Mouse (Mus musculus) T-helper 17 cell (primary cell): ENCODE measurements around the gene Cap2.

ENCODE experiments used
- in situ Hi-C, 2 experiments: fragments of 300-600 bp; cut with MboI, MseI; formaldehyde crosslinking; loops; 1 replicate in 1 of 2; 2 replicates in 1 of 2; pipeline ENCODE4 v1.15.1; 2025; ENCODE audit warnings: high pct_unique_total_duplicates in 2 of 2

Cap2 gene

DNA sequence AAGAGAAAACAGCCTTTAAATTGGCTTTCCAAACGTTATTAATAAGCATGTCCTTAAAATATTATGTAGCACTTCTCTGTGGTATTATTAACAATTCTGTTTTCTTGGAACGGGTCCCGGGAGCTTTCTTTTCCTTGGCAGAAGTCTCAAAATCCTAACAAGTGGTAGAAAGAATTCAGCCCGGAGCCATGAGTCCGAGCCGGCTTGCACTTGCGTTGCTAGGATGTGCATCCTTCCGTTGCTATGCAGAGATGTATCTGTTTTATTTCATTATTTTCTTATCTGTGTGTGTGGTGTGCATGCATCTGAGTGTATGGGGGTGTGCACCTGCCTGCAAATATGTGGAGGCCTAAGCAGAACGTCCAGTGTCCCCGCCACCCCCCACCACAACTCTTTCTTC, 126.2 kb downstream of the Cap2 start:
- in situ Hi-C loops, result loop anchor here in 1 of 2 experiments (25.0 kb wide), 1 partner anchor 1634 kb away; the partner anchor contains the start of gene Id4

DNA sequence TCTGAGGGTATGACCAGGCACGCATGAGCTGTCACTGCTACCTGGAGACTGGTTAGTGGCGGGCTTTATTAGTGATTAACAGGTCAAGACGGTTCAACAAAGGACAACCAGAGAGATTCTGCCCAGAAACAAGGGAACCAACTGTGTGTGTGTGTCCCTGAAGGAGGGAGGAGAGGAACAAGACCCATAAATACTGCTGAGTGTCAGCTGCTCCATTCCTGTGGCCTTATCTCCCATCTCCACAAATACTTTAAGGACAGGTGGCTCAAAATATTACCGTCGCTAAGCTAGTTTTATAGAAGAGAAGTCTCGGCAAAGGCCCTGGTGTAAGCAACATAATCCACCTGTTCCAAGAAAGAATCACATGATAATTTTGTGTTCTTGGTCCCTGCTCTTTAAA, 127.7 kb downstream of the Cap2 start:
- in situ Hi-C loops, result loop anchor here in 1 of 2 experiments (25.0 kb wide), 1 partner anchor 1633 kb away; the partner anchor contains the start of gene Id4

DNA sequence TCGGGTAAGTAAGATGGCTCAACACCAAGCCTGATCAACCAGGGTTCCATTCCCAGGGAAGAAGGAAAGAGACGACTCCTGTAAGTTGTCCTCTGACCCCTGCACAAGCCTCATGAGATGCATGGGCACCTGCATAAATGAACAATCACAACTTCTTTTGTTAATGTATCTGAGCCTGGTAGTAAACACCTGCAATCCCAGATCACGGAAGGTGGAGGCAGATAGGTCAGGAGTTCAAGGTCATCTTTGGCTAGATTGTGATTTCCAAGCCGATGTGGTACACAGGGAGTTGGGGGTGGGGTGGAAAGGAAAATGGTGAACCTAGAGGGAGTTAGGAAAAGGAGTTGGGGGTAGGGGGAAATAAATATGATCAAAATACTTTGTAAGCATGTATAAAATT, 131.1 kb downstream of the Cap2 start:
- in situ Hi-C loops, result loop anchor here in 1 of 2 experiments (25.0 kb wide), 1 partner anchor 1630 kb away; the partner anchor contains the start of gene Id4

DNA sequence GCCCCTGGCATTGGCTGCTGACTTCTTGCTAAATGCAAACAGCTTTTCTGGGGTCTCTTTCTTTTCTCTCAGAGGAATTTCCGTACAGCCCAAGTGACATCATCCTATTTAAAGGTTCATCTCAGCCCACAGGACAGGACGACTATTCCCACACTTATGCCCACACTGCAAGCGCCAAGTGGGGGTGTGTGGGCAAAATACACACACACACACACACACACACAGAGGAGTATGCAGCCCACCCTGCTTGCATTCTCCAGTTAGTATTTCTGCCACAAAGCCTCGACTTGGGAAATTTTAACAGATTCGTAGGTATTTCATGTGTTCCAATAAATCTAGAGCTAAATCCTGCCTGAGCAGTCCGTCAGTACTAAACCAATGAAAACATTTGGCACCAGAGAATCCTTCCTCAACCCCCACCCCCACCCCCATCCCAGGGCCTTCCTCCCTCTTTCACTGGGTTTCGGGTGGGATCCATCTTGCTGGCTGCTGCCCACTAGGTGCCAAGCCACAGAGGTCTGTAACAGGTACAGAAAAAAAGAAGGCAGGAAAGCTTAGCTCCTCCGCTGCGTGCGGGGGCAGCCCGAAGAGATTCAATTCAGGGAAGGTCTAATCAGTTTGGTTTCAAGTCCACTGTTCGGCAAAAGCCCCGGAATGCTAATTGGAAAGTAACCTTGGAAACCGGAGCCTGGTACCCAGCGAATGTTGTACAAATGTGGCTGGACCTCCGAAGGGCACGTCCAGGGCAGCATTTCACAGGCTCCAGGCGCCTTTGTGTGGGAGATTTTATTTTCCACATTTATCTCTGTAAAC, 131.9 kb downstream of the Cap2 start:
- in situ Hi-C loops, result loop anchor here in 1 of 2 experiments (25.0 kb wide), 1 partner anchor 1629 kb away; the partner anchor contains the start of gene Id4

DNA sequence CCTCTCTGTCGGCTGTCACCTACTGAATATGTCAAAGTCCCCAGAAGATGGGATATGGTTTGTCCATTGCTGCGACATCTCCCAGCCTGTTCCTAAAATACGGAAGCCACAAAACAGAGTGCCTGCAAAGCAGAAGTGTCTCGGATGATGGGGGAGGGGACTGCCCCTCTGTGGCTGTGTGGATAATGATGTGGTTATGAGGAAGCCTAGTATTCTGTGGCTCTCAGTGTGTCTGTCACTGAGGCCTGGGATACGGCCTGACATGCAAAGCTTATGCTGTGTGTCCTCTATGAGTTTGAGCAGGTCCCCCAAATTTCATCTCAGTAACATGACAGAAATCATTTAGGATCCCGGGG, 132.5 kb downstream of the Cap2 start:
- in situ Hi-C loops, result loop anchor here in 1 of 2 experiments (25.0 kb wide), 1 partner anchor 1628 kb away; the partner anchor contains the start of gene Id4

DNA sequence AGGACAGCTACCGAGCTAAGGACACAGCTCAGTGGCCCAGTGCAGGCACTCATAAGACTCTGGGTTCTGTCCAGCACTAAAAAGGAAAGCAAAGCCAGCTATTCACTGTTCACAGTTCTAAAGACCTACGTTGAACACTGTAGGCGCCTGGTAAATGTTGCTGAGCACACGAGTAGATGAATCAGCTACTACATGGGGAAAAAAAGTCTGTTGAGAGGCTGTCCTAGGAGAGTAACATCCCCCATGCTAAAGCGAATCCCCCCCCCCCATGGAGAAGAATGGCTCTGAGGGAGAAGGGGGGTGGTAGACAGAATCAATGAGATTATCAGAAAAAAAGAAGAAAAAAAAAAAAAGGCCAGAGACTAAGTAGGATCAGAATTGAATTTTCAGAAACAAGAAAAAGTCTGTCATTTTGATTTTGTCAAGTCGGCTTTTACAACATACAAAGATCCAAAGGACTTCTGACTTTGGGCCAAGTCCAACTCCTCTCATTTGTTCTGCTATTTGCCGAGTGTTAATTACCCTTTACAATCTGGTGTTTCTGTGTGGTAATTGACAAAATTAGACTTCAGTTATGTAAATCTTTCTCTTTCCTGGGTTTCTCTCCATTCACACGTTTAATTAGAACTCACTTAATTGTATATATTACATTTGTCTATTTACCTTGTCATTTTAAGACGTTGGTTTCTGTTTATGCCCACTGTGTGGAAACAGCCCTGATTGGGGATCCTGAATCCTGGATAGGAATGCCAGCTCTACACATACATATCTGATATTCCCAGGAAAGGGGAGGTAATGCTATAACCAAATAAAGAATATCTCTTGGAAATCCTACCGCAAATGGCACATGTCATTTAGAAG, 139.2 kb downstream of the Cap2 start:
- in situ Hi-C loops, result loop anchor here (10.0 to 25.0 kb wide), 2 partner anchors 336 to 1621 kb away; partner anchors contain the start of gene Id4 (in 1 of the 2)

DNA sequence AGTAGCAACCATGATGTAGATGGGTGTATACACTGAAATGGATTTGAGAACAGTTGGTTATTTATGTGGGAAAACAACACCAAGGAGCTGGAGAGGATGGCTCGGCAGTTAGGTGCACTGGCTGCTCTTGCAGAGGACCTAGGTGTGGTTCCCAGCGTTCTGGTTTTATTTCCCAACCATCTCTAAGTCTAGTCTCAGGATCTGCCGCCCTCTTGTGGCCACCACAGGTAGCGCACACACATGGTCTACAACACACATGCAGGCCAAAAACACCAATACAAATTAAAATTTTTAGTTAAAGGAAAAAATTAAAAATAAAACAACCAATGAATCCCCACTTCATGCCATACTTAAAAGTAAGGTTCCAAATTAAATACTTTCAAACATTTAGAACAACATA, 140.7 kb downstream of the Cap2 start:
- in situ Hi-C loops, result loop anchor here (10.0 to 25.0 kb wide), 2 partner anchors 338 to 1620 kb away; partner anchors contain the start of gene Id4 (in 1 of the 2)

DNA sequence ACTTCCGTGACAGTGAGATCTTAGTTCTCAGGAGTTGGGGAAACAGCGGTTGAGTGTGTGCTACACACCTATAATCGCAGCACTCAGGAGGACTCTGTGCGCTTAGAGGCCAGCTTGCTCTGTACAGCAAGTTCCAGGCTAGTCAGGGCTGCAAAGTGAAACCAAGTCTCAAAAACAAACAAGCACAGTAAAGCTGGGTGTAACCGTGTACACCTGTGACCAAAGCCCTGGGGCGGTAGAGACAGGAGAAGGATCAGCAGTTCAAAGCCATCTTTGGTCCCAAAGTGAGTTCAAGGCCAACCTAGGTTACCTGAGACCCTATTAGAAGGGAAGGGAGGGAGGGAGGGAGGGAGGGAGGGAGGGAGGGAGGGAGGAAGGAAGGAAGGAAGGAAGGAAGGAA, 142.5 kb downstream of the Cap2 start:
- in situ Hi-C loops, result loop anchor here (10.0 to 25.0 kb wide), 2 partner anchors 339 to 1618 kb away; partner anchors contain the start of gene Id4 (in 1 of the 2)

DNA sequence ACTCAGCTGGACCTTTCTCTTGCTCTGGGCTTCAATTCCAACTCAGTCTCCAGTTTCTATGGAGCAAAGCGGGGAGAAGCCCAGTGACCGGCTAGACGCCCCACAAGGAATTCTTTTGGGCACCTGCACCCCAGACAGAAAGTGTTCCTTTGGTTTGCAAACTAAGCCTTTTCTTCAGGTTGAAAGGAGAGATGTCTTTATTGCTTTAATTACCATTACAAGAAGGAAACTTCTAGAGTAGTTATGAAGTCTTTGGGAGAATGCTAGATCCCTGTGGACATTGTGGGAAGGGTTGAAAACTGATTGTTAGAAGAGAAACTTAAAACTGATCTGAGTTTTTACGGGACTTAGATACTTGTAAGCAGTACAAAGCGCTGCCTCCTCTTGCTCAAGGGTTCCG, 143.8 kb downstream of the Cap2 start:
- in situ Hi-C loops, result loop anchor here (10.0 to 25.0 kb wide), 2 partner anchors 341 to 1617 kb away; partner anchors contain the start of gene Id4 (in 1 of the 2)

DNA sequence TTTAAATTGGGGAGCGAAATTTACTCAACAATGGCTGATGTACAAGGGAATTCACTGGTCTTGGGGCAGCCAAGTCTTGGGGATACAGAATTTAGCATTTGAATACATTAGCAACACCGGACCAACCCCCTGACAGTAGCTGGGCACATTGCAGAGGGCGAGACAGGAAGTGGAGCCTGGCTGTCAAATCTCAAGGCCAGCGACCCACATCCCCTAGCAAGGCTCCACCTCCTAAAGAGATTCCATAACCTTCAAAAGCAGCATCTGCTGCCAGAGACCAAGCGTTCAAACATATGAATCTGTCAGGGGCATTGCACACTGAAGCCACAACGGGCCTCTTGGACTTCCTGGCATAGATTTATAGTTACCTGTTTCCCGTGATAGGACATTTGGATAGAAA, 150.2 kb downstream of the Cap2 start:
- in situ Hi-C loops, result loop anchor here in 1 of 2 experiments (10.0 kb wide), 1 partner anchor 963 kb away; no protein-coding TSS in a partner anchor

DNA sequence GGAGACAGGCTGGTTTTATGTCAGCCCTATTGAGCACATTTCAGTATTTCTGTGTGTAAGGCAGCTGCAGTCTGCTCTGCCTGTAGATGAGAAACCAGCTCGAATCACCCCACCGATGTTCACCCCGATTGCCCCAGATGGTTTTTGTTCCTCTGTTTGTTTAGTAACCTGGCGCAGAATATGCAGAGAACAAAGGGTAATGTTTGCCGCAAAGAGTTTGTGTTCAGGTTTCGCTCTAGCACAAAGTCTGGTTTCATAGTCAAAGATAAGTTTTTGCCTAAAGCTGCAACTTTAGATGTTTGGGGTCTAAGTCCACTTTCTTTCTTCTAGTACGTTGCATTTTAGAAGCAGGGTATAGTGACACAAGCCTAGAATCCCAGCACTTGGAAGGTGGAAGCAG, 151.0 kb downstream of the Cap2 start:
- in situ Hi-C loops, result loop anchor here in 1 of 2 experiments (10.0 kb wide), 1 partner anchor 962 kb away; no protein-coding TSS in a partner anchor

DNA sequence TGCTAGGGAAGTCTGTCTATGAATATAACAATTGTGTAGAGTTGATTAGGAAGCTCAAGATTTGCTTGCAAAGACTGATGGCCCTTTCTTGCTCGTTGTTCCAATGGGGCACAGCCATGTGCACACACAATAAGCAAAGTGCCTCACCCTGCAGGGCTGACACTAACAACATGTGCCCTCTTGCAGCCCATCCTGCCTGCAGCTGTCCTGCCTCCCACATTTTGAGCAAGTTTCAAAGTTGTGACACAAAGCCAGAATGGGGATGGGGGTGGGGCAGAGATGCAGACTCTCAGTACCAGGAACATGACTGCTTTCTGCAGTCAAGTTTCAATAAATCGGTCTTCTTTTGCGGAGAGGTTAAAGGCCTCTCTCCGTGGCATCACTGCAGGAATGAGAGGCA, 152.0 kb downstream of the Cap2 start:
- in situ Hi-C loops, result loop anchor here in 1 of 2 experiments (10.0 kb wide), 1 partner anchor 961 kb away; no protein-coding TSS in a partner anchor

DNA sequence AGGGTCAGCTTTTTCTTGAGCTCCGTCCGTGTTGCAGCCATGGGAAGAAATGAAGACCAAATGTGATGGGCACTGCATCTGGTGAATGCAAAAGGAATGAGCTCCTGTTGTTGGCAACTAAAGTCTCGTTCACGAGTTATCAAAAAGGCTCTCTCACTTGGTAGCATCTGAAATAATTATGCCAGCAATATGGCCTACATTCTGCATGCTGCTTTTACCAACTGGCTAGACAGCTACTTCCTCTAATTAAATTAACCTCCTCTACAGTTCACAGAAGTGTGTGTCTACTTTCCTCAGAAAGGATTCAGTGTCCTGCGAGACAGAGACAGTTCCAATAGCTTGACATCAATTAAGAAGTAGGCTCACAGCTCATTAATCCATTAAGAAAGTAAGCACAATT, 152.9 kb downstream of the Cap2 start:
- in situ Hi-C loops, result loop anchor here in 1 of 2 experiments (10.0 kb wide), 1 partner anchor 960 kb away; no protein-coding TSS in a partner anchor

DNA sequence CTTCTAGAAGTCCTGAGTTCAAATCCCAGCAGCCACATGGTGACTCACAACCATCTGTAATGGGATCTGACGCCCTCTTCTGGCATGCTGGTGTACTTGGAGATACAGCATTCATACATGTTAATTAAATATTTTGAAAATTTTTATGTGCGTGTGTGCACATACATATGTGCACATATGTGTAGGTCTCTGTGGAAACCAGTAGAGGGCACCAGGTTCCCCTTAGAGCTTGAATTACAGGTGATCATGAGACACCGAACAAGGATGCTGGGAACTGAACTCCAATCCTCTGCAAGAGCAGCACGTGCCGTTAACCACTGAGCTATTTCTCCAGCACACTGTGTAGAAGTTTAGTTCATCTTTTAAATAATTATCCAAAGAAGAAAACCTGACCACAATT, 157.6 kb downstream of the Cap2 start:
- in situ Hi-C loops, result loop anchor here in 1 of 2 experiments (10.0 kb wide), 1 partner anchor 956 kb away; no protein-coding TSS in a partner anchor

DNA sequence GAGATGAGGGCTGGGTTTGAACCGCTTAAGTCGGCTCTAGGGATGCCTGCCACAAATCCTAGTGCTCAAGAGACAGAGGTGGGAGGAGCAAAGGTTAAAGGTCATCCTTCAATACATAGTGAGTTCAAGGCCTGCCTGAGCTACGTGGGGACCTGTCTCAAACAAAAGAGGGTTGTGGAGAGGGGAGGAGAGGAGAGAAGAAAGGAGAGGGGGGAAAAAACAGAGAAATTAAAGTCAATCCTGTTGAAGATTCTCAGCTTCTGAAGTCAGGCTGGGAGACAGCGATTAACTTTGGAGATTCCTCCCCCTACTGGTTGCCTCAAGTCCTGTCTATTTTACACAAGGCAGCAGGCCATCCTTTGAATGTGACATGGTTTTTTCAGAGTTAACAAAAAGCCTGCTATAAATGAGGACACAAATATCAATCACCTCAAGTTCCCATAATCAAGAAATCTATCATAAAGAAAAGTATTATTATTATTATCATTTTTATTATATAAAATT, 161.9 kb downstream of the Cap2 start:
- in situ Hi-C loops, result loop anchor here (5.0 kb wide), 2 partner anchors 41 to 351 kb away; no protein-coding TSS in a partner anchor

DNA sequence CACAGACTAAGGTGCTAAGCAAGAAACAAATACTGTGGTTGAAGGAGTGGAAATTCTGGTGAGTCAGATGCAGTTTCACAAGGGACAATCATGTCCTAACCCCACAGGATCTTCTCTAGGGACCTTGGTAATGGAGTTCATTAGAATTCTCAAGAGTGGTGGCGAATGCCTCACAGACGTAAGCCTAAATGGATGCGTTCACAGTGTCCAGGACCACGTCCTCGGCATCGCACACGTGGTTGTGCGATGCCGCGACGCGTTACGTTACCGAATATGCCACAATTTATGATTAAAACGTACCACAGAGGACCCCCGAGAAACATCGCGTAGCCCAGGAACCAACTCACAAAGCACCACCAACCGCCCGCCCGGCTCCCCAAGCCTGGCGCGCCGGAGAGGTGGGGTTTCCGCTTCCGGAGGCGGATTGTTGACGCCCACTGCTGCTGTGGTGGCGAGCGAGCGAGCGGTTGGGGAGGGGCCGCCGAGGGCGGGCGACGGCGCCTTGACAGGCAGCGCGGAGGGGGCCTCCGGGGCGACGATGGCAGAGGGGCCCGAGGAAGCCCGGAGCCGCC, 167.5 kb downstream of the Cap2 start, which contains the start of gene Fam8a1:
Gene Fam8a1, plus strand, starts transcription at position 475 of the 572 bp plus-strand sequence.
- in situ Hi-C loops, result no loop called here

DNA sequence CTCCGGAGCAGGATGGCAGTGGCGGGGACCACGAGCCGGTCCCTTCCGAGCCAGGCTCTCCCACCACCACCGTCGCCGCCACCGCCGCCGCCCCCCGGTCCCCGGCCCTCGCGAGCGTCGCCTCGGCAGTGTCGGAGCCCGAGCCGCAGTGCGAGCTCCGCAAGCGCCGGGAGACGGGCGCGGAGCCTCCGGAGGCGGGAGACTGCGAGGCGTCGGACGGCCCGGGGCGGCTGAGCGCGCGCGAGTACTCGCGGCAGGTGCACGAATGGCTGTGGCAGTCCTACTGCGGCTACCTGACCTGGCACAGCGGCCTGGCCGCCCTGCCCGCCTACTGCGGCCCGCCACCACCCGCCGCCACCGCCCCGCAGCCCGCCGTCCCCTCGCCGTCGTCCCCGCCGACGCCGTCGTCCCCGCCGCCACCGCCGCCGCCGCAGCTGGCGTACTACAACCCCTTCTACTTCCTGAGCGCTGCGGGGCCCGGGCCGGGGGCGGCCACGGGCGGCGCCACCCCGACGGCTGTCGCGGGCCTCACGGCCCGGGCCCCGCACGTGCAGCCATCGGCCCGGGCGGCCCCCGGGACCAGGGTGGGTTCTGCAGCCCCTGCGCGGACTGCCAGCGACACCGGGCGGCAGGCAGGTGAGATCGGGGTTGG, 168.1 kb downstream of the Cap2 start:
- in situ Hi-C loops, result loop anchor here in 1 of 2 experiments (5.0 kb wide), 1 partner anchor 38 kb away; no protein-coding TSS in a partner anchor

DNA sequence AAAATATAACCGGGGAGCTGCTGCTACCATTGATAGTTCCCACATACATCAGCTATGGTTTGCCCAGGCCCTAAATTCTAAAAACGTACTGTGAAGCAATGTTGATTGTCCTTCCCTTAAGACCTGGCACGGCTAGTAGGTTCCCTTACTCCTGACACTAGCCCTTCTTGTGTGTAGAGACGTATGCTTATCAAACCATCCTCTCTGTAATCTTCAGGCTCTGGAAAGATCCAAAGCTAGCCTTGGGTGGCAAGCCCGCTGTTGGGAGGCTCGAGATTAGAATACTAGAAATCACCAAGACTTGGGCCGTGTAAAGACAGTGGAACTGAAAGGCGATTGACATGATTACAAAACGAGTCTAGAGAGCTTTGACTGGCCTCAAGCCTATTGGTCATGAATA, 168.9 kb downstream of the Cap2 start:
- in situ Hi-C loops, result loop anchor here in 1 of 2 experiments (5.0 kb wide), 1 partner anchor 37 kb away; no protein-coding TSS in a partner anchor

DNA sequence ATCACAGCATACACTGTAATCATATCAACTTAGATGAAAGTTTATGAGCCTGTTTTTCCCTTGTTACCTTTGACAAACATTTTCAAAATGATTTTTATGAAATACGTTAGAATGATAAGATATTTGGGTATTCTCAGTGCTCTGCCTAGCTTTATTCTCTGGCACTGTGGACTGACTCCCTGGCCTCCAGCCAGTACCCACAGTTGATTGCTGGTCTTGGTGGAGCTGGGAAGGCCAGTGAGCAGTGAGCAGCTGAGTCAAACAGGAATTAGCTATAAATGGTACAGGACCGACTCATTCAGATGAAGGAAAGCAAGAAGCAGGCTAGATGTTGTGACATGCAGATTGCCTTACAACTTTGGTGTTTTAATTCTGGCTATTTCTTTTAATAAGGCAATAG, 173.0 kb downstream of the Cap2 start:
- in situ Hi-C loops, result loop anchor here in 1 of 2 experiments (5.0 kb wide), 1 partner anchor 33 kb away; no protein-coding TSS in a partner anchor

DNA sequence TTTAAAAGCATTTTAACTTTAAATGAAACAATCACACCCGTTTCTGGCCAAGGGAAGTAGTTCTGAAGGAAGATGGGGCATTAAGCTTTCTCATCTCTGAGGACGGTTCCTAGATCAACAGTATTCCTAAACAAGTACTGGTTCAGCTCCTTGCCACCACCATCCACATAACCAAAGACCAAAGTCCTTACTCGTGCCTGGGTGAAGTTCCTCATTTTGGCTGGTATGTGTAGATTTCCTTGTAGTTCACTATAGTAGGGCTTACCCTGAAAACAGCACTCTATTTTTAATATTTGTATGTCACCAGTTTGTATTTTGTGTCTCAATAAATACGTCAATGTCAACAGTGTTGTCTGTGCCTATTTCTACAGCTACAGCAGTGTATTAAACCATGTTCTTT, 176.1 kb downstream of the Cap2 start:
- in situ Hi-C loops, result no loop called here
